Mouse (Mus musculus) T-helper 17 cell (primary cell): ENCODE data around the gene Zcwpw1.

Source experiments
- in situ Hi-C, 2 experiments: fragments of 300-600 bp; cut with MboI, MseI; formaldehyde crosslinking; loops; 1 replicate in 1 of 2; 2 replicates in 1 of 2; pipeline ENCODE4 v1.15.1; 2025; ENCODE audit warnings: high pct_unique_total_duplicates in 2 of 2

The Zcwpw1 gene

DNA sequence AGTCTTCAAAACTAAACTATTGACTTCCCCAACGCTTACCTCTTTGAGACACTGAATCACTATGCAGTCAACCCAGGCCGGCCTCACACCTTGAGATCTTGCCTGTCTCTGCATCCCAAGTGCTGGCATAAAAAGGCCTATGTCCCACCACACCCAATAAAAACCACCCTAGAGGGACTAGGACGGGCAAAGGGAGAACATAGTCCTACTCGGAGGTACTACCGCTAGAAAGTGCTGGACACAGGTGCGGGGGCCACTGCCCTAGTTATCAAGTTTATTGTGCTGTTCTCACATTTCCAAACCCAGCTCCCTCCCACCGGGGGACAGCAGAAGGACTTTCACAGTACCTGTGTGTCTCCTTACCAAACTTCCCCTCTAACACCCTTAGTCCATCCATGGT is 5.9 kb upstream of the Zcwpw1 start:
- in situ Hi-C loops = loop anchor here (5.0 to 25.0 kb wide), 4 partner anchors 381 to 1819 kb away; partner anchors contain the start of genes Cops6 (in 1 of the 2), Get4 (in 1 of the 2) and Ssc4d (in 1 of the 2)

DNA sequence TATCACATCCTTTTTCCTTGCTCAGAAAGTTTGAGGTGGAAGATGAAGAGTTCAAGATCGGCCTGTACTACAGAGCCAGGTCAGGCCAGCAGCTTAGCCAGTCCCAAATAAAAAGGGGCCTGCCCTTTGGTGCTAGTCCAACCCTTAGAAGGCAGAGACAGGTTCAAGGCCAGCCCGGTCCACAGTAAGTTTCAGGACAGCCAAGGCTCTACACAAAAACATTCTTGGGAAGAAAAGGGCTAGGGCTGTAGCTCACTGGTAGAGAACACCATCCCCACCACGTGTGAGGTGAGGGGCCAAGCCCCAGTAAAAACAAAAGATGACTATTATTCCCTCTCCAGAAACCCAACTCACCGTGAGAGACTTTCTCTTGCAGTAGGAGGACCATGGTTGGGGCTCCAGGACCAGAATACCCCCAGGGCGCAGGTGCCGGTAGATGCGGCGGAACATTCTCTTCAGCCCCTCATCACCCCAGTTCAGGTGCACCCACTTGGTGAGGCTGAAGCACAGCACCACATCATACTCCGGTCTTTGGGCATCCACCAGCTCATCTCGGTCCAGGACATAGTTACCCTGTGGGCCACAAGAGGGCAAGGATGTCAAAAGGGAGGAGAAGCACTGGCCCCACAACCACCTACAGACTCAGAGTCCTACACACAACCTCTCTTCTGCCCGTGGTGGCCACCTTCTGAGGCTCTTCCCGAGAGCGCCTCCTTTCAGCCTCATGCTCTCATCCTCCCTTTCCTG is 4.6 kb upstream of the Zcwpw1 start:
- in situ Hi-C loops = loop anchor here (5.0 to 25.0 kb wide), 4 partner anchors 379 to 1821 kb away; partner anchors contain the start of genes Cops6 (in 1 of the 2), Get4 (in 1 of the 2) and Ssc4d (in 1 of the 2)

DNA sequence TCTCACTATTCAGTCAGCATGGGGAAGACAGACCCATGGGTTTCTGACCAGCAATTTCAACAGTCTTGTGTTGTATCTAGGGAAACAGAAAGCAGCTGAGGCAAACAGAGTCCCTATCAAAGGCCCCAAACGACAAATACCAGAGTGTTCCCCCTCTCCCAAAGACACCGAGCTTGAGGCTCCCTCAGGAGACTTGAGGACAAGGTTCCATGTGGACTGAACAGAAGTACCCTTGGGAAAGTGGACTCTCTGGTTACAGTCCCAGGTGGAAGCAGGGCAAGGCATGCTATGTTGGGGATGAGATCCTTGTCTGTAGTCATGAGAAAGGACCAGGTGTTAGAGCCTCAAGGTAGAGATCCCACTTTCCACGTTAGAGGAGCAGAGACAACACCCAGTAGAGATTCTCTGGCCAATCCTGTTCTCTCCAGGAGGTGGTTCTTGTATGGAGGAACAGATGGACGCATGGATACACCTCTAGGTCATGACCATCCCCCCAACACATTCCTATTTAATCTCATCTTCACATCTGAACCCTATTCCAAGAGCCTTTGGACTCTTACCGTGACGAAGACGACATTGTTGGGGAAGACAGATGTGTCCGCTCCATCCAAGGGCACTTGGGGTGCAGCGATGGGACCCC is 3.6 kb upstream of the Zcwpw1 start:
- in situ Hi-C loops = loop anchor here (5.0 to 25.0 kb wide), 4 partner anchors 378 to 1822 kb away; partner anchors contain the start of genes Cops6 (in 1 of the 2), Get4 (in 1 of the 2) and Ssc4d (in 1 of the 2)

DNA sequence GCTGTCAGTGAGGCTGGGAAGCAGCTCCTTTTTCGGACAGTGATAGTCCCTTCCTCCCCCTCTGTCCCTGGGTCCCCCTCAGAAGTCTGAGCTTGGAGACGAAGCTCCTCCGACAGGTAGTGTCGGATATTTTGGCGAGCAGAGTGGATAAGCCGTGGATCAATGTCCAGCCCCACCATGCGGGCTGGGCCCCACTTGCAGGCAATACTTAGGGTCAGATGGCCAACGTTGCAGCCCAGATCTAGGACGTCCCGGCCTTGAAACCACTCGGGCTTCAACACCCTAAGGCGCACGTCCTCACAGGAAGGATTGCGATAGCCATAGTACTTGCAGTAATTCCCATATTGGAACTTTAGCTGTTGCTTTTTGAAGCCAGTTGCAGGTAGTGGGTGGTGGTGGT is 3.1 kb upstream of the Zcwpw1 start:
- in situ Hi-C loops = loop anchor here (5.0 to 25.0 kb wide), 4 partner anchors 378 to 1822 kb away; partner anchors contain the start of genes Cops6 (in 1 of the 2), Get4 (in 1 of the 2) and Ssc4d (in 1 of the 2)

DNA sequence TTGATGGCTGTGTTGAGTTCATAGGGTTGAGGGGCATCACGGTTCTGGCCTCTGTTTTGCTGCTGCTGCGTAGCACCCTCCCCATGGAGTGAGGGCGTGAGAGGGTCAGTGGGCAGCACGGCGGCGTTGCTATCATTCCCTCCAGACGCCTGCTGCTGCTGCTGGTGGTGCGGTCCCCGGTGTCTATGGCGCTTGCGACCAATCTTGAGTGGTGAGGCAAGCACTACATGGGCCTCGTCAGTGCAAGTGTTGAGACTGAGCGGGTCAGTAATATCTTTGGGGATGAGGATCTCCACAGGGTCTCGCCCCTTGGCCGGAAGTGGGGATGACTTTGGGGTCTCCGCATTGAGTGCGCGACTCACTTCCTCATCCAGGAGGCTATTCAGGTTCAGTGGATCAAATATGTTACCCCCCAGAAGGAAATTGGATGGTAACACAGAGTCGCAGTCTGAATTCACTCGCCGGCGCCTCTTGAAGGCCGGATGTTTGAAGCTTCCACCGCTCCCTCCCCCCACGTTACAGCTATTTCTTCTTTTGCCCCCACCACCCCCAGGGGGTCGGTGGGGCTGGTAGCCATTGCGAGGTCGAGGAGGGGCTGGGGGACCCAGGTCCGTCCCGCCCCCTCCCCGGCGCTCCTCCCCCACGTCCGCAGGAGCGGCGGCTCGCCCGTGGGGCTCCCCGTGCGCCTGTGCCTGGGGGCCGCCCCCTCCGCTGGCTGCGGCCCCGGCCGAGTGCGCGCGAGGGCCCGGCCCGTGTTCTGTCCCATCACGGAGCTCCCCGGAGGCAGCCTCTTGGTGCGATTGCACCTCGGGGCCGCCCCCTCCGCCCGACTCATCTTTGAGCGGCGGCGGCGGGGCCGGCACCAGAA is 2.2 kb upstream of the Zcwpw1 start:
- in situ Hi-C loops = loop anchor here (10.0 to 25.0 kb wide), 3 partner anchors 461 to 1823 kb away; partner anchors contain the start of genes Get4 (in 1 of the 2) and Ssc4d (in 1 of the 2)

DNA sequence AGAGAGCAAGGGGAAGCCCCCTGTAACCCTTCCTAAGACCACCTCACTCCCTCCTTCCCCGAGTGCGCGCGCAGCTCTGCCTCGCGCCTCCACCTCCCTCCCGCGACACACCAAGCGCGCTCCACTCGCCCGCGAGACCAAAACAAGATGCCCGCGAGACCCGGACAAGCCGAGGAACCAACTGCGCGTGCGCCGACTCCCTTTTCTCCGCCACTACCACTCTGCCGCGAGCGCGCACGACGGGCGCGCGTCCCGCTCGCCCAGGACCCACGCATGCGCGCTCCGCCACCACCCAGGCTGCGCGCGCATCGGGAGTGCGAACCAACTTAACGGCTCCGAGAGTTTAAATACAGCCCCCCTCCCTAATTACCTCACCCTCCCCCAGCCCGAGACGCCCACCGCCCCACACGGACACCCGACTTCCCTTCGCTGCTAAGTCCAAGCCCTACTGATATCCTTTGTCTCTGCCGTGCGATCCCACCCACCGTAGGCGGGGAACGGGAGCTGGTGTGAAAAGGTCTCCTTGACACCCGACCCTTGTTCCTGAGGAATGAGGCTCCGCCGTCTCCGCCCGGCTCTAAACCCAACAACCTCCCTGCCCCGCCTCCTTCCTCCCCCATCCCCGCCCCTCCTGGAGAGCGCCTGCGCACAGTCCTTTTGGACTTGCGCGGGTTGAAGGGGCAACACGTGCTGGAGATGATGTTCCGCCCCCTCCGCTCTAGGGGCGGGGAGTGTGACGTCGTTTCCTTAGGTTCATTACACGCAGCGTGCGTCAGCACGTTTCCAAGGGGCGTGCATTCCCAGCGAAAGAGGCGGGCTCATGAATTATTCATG is 1.3 kb upstream of the Zcwpw1 start:
- in situ Hi-C loops = loop anchor here (10.0 to 25.0 kb wide), 3 partner anchors 462 to 1824 kb away; partner anchors contain the start of genes Get4 (in 1 of the 2) and Ssc4d (in 1 of the 2)

DNA sequence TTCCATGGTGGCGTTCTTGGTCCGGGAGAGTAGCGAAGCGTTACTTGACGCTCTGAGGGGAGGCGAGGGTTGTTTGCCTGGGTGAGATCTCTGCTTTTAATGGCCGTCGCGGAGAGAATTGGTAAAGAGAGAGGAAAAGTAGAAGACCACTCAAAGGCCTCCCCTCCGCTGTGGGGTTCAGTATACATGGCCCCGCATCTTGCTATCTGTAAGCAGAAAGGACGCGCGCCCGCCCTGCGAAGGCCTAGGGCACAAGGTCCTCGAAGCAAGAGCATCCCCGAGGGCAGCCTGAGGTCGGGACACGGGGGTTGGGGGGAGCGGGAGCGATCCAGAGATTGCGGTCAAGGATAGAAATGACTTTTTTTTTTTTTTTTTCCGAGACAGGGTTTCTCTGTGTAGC is 573 bp downstream of the Zcwpw1 start:
- in situ Hi-C loops = loop anchor here (10.0 to 25.0 kb wide), 3 partner anchors 463 to 1826 kb away; partner anchors contain the start of genes Get4 (in 1 of the 2) and Ssc4d (in 1 of the 2)

DNA sequence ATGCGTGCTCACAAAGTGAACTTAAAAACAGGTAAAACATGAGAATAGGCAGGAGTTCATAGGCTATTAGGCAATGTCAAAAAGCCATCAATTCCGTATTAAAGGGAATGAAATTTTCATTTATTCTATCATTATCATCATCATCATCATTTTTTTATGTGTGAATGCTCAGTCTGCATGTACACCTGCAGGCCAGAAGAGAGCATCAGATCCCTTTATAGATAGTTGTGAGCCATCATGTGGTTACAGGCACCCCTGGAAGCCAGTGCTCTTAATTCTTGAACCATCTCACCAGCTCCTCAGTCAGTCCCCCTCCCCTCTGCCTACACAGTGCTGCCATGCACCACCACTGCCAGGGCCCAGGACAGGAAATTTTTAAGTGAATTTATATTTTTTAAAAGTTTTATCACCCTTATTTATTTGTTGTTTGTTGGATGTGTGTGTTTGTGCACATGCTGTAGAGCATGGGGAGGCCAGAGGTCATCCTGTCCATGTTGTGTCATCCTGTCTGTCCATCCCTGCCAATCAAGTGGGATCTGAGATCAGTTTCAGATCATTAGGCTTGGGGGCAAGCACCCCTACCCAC is 1.4 kb downstream of the Zcwpw1 start:
- in situ Hi-C loops = loop anchor here (10.0 to 25.0 kb wide), 3 partner anchors 464 to 1827 kb away; partner anchors contain the start of genes Get4 (in 1 of the 2) and Ssc4d (in 1 of the 2)

DNA sequence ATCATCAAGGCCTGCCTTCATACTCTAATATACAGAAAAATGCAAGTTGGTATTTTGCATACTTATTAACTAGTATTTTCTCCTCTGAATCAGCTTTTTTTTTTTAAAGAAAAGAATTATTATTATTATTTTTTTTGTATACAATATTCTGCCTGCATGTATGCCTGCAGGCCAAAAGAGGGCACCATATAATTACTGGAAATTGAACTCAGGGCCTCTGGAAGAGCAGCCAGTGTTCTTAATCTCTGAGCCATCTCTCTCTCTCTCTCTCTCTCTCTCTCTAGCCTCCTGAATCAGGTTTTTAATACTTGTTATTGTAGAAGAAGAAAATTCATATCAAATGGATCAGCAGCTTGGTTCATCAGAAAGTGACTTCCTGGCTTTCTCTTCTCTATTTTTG is 4.0 kb downstream of the Zcwpw1 start:
- in situ Hi-C loops = loop anchor here (10.0 to 25.0 kb wide), 3 partner anchors 83 to 1829 kb away; partner anchors contain the start of genes Get4 (in 1 of the 2), Pilrb2 (in 1 of the 2) and Ssc4d (in 1 of the 2)

DNA sequence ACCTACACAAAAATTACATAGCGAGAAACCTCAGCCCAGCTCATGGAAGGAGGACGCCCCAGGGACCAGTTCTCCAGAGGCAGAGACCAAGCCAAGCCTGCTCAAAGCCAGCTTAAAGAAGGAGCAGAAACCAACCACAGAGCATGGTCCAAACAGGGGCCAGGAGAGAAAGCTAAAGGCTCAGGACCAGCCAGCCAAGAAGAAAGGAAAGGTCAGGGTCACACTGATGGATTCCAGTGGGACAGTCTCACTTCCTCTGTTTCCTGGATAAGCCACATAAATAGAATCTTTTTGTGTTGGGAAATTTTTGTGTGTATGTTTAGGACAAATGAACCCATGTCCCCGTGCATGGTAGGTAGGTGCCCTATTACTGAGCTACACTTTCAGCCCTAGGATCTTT is 9.0 kb downstream of the Zcwpw1 start:
- in situ Hi-C loops = loop anchor here (10.0 to 25.0 kb wide), 3 partner anchors 78 to 1834 kb away; partner anchors contain the start of genes Get4 (in 1 of the 2), Pilrb2 (in 1 of the 2) and Ssc4d (in 1 of the 2)

DNA sequence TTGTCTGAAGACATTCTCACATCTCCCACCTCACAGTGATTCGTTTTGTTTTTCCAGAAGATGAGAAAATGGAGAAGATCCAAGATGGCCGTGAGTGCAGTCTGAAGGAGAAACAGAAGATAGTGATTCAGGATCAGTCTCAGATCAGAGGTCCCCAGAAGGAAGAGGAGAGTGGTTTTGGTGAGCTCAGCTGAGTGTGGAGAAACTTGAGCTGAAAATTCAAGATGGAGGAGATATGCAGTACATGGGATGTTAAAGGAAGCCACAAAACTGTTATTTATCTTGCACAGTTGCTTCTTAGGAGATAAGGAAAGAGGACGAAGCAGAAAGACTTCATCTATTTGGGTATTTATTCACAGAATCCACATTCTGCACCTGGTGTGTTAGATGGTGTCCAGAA is 13.3 kb downstream of the Zcwpw1 start:
- in situ Hi-C loops = no loop called here

DNA sequence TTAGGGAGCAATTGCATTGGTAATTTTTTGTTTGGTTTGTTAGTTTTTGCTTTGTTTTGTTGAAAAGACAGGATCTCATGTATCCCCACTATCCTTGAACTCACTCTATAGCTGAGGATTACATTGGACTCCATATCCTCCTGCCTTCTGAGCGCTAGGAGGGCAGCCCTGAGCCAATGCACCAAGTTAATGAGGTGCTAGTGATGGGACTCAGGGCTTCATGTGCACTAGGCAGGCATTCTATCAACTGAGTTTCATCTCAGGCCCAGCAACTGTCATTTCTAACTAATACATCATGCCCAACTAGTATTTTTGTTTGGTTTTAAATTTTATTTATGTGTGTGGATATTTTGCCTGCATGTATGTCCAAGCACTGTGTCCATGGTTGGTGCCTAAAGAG is 18.6 kb downstream of the Zcwpw1 start:
- in situ Hi-C loops = loop anchor here in 1 of 2 experiments (5.0 kb wide), 1 partner anchor 71 kb away; no protein-coding TSS in a partner anchor

DNA sequence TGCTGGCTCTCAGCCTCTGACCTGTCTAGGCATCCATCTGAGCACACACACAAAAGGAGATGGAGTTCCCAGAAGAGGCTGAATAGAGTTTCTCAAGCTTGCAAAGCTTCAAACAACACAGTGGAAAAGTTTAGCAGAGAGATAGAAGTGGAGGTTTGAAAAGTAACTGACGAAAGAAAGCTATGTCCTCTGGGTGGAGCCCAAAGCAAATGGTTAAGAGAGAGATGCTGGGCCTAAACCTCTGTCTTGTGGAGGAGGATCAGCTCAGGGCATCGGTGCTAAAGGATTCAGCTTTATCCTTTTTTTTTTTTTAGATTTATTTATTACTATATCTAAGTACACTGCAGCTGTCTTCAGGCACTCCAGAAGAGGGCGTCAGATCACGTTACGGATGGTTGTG is 20.7 kb downstream of the Zcwpw1 start:
- in situ Hi-C loops = loop anchor here in 1 of 2 experiments (5.0 kb wide), 1 partner anchor 69 kb away; no protein-coding TSS in a partner anchor

DNA sequence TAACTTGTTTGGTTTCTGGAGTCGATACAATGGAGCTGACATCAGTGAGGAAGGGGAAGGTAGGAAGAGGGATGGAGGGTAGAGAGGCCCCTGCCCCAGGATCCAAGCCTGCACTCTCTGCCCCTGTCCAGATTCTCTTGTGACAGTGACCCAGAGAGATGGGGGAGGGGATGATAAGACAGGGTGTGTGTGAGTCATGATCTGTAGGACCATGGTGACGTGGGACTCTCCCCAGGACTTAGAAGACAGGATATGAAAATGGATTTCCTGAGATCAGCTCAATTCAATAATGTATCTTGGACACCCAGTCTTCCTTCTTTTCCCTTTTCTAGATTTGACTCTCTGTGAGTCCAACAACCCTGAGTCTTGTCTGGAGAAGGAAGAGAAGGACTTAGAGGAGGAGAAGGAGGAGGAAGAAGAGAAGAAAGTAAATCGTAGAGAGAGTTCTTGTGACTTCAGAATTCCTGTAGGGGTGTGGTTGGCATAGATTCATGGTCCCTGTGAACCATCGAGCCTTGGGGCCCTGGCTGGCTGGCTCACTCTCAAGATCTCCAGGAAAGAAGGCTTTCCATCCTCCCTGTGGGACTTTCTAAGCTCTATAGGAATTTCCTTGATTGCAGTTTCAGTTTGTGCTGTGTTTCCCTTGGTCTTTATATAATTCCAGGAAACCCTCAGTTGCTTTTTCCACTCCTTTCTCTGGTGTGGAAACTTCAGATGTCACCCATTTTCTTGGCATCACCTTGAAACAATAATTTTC is 30.0 kb downstream of the Zcwpw1 start:
- in situ Hi-C loops = no loop called here

DNA sequence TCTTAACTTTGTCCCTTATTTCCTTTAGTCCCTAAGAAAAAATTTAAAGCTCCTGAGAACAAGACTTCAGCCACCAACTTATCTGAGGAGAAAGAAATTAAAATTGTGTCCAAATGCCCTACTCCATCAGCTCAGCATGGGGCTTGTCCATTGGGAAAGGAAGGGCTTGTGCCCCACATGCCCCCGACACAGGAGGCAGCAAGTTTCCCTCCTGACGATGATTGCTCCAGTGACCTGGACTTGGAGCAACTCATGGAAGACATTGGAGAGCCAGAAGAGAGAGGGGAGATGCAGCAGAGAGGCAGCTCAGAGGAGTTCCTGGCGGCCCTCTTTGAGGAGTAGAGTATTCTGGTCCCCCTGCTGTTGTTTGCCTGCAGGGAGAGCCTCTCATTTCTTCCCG is 34.5 kb downstream of the Zcwpw1 start:
- in situ Hi-C loops = no loop called here

DNA sequence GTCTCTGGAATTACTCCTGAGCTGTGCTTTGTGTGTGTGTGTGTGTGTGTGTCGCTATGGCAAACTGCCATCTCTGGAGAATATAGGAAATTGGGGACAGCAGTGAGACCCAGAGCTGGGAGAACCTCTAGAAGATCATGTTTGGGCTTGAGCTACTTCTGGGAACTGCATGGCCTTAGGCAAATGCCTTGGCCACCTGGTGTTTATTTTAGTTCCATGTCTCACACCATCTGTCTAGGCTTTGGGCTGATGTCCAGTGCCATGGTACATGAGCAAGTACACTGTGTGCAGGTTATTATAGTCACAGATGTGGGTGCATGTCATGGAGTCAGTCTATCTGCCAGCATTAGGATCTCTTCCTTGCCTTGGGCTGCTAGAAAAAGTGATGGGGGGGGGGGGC is 35.0 kb downstream of the Zcwpw1 start:
- in situ Hi-C loops = no loop called here

DNA sequence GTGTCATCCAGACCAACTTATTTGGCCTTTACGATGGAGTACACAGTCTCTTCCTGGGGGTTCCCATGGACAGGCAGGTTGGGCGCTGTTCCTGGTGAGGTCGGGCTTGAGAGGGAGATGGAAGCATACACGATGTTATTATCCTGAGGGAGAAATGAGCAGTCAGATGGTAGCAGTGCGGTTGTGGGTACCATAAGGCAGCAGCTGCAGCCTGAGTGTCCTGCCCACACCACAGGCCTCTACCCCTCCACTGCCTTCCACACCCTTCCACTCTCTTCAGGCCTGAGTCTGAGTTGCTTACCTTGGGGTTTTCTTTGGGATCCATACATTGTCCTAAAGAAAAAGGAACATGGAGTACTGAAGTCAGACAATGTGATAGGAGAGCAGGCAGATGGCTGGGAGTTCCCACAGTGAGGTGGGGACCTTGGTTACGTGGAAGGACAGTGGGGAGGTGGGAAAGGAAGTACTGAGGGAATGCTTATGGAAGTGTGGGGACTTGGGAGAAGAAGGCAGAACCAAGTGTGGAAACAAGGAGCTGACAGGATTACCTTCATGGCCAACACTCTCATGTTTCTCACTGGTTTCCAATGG is 36.0 kb downstream of the Zcwpw1 start:
- in situ Hi-C loops = no loop called here

DNA sequence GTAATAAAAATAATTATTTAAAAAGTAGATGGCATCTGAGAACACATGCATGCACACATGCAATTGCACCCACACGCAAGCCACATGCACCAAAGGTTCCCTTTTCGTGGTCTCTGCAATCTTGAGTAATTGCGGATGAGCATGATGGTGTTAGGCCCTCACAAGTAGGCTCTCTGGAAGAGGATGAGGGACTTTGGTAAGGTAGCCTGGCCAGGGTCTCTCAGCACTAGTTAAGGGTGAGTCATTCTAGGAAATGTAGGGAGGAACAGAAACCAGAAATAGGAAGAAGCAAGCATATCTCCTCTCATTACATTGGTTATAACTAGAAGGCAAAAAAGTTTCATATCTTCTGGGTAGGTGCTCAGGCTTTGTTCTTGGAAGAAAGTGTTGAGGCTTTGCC is 37.4 kb downstream of the Zcwpw1 start:
- in situ Hi-C loops = no loop called here
